Mouse (Mus musculus): ENCODE results near the gene Gnat1. TPM values are rescaled to one million over a fixed set of nuclear protein-coding genes. Genes with fewer than 3 reads are reported as not detected.
A peak's percentile ranks its signal among the peaks of the same experiment; 100 is the strongest.

The Gnat1 gene
- polyA plus RNA-seq, 1 experiment from 2014 or later, result 3.0 TPM

- Histone ChIP-seq H3K4me1 (peaks cover 82% of the 10 kb centered on the region), H3K27ac (peak overlapping the region; percentile 94), H3K9ac (peak overlapping the region; percentile 34; the same call in 1 of the 2 replicates), H3K27me3 (no peaks in the 10 kb centered on the region), H3K9me3 (no peaks in the 10 kb centered on the region), H3K36me3 (peaks cover 14% of the 10 kb centered on the region), H3K4me3 (peak overlapping the region; percentile 7; the same call in 1 of the 2 replicates), H3K4me2 (replicated peaks) (peak overlapping the region; percentile 45)
- 12% methylated on average over 14 of the region's 14 CpGs for WGBS
- no peak for ATAC-seq (ENCODE audit: insufficient number of reproducible peaks, insufficient read depth, low FRiP score, low TSS enrichment)
These were observed 49.5 kb downstream of the Gnat1 start for GRCm38 (mm10) chr9:107629901-107630425.

DNA sequence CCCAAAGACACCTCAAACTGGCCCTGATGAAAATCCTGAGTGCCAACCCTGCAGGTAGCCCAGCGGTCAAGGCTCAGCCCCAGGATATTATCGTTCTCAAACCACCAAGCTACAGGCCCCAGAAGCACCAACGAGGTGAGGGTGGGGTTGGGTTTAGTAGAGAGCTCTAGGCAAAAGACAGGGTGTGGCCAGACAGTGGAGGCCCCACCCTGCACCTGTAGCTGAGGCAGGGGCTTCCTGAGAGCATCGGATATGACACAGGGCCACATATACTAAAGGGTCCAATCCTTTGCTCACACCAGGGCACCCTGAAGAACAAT is 50.1 kb downstream of the Gnat1 start:
- peaks cover 19% of the 10 kb centered on the region for H3K36me3 ChIP-seq
- H3K4me3 ChIP-seq, result no peak overlapping the region
- H3K9ac ChIP-seq, result peak overlapping the region; percentile 34
- ATAC-seq (ENCODE audit: insufficient number of reproducible peaks, insufficient read depth, low FRiP score, low TSS enrichment), result no peak
- peaks cover 80% of the 10 kb centered on the region for H3K4me1 ChIP-seq
- H3K9me3 ChIP-seq, result no peaks in the 10 kb centered on the region
- 43% methylated on average over 4 of the region's 4 CpGs for WGBS
- H3K4me2 ChIP-seq (replicated peaks), result peak overlapping the region; percentile 14; the same call in 1 of the 2 replicates
- H3K27me3 ChIP-seq, result no peaks in the 10 kb centered on the region
- peak overlapping the region; percentile 94 for H3K27ac ChIP-seq

- ATAC-seq (ENCODE audit: insufficient number of reproducible peaks, insufficient read depth, low FRiP score, low TSS enrichment), result no peak
- Histone ChIP-seq H3K27me3 (no peaks in the 10 kb centered on the region), H3K4me3 (no peak overlapping the region), H3K36me3 (peaks cover 24% of the 10 kb centered on the region), H3K4me2 (replicated peaks) (peak overlapping the region; percentile 14; the same call in 1 of the 2 replicates), H3K9me3 (no peaks in the 10 kb centered on the region), H3K4me1 (peaks cover 75% of the 10 kb centered on the region), H3K9ac (peak overlapping the region; percentile 34), H3K27ac (peak overlapping the region; percentile 94)
- WGBS, result 45% methylated on average over 13 of the region's 15 CpGs
These were observed 50.6 kb downstream of the Gnat1 start for GRCm38 (mm10) chr9:107628721-107629410.

GRCm38 (mm10) chr9:107627387-107628255 is 51.9 kb downstream of the Gnat1 start:
- H3K4me3 ChIP-seq, result no peak overlapping the region
- H3K4me2 ChIP-seq (replicated peaks), result peak overlapping the region; percentile 40
- ATAC-seq (ENCODE audit: insufficient number of reproducible peaks, insufficient read depth, low FRiP score, low TSS enrichment), result no peak

DNA sequence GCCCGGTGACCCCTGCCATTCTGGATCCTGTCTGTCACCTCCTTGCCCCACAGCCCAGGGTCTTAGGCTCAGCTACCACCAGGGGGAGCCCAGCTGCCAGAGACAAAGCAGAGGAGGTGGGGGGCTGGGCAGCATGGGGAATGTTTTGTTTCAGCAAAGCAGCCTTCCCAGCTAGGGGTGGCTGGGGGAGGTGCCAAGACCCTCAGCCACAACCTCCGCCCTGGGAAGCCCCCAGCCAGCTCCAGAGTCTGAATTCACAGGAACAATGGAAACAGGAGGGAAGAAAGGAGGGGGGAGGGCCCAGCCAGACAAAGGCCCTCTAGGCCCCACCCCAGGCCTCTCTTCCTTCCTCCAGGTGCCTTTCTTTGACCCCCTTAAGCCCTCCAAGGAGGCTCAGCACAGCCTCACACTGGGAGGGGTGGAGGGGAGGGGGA is 52.7 kb downstream of the Gnat1 start:
- WGBS, result 4% methylated on average over 2 of the region's 2 CpGs
- Histone ChIP-seq H3K9ac (peak overlapping the region; percentile 58), H3K4me1 (peaks cover 59% of the 10 kb centered on the region), H3K4me2 (replicated peaks) (peak overlapping the region; percentile 40), H3K4me3 (0 out of 2 replicates have a peak overlapping the region, but pooled peaks have one; percentile 6), H3K27me3 (no peaks in the 10 kb centered on the region), H3K9me3 (no peaks in the 10 kb centered on the region), H3K36me3 (peaks cover 35% of the 10 kb centered on the region), H3K27ac (peak overlapping the region; percentile 94)
- peak; percentile 64 for ATAC-seq (ENCODE audit: insufficient number of reproducible peaks, insufficient read depth, low FRiP score, low TSS enrichment)

More at GRCm38 (mm10) chr9:107627387-107628255, 51.9 kb downstream of the Gnat1 start:
- Histone ChIP-seq H3K4me1 (peaks cover 67% of the 10 kb centered on the region), H3K9me3 (no peaks in the 10 kb centered on the region), H3K27ac (peak overlapping the region; percentile 94), H3K36me3 (peaks cover 29% of the 10 kb centered on the region), H3K9ac (peak overlapping the region; percentile 58), H3K27me3 (no peaks in the 10 kb centered on the region)
- whole genome bisulfite sequencing, result 42% methylated on average over 20 of the region's 20 CpGs

GRCm38 (mm10) chr9:107626158-107626843 is 53.2 kb downstream of the Gnat1 start:
- H3K27ac ChIP-seq, result peak overlapping the region; percentile 94
- peak overlapping the region; percentile 6 for H3K4me3 ChIP-seq
- H3K36me3 ChIP-seq, result peaks cover 37% of the 10 kb centered on the region
- no peaks in the 10 kb centered on the region for H3K9me3 ChIP-seq
- peaks cover 54% of the 10 kb centered on the region for H3K4me1 ChIP-seq
- H3K9ac ChIP-seq, result peak overlapping the region; percentile 41; the same call in 1 of the 2 replicates
- no peaks in the 10 kb centered on the region for H3K27me3 ChIP-seq
- 40% methylated on average over 15 of the region's 15 CpGs for WGBS
- ATAC-seq (ENCODE audit: insufficient number of reproducible peaks, insufficient read depth, low FRiP score, low TSS enrichment), result peak; percentile 42
- H3K4me2 ChIP-seq (replicated peaks), result peak overlapping the region; percentile 40

DNA sequence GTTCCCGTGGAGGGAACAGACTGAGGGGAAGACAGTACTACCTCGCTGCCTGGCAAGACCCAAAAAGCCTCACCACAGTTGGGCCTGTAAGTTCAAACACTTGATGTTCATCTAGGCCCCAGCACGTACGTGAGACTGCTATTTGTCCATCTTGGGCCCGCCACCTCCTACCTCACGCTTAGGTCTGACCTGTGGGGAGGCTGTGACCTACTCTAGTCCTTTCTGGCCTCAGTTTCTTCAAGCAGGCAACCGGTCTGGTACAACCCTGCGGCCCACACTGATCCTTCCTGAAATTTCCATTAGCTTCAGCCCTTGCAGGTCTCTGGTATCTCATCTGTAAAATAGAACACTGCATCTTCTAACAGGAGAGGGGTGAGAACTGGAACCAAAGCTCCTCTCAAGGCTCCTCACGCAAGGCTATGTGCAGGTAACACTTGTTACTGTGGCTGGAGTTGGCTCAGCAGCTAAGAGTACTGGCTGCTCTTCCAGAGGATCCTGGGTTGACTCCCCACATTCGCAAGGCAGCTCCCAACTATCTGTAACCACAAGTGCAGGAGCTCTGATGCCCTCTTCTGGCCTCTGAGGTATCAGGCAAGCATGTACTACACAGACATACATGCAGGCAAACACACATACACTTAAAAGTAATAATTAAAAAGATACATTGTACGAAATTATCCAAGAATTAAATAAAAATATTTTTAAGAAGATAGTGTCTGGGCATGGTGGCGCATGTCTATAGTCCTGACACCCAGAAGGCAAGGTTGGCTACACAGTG is 54.0 kb downstream of the Gnat1 start:
- 89% methylated on average over 12 of the region's 12 CpGs for WGBS
- H3K4me2 ChIP-seq (replicated peaks), result no peak overlapping the region

GRCm38 (mm10) chr9:107624951-107625350 is 54.6 kb downstream of the Gnat1 start:
- 88% methylated on average over 3 of the region's 3 CpGs for WGBS
- no peak for ATAC-seq (ENCODE audit: insufficient number of reproducible peaks, insufficient read depth, low FRiP score, low TSS enrichment)
- peak overlapping the region; percentile 7; the same call in 1 of the 2 replicates for H3K27ac ChIP-seq
- no peaks in the 10 kb centered on the region for H3K9me3 ChIP-seq
- H3K27me3 ChIP-seq, result no peaks in the 10 kb centered on the region
- no peak overlapping the region for H3K4me3 ChIP-seq
- no peak overlapping the region for H3K4me2 ChIP-seq (replicated peaks)
- no peak overlapping the region; the same call in 1 of the 2 replicates for H3K9ac ChIP-seq
- peaks cover 40% of the 10 kb centered on the region for H3K4me1 ChIP-seq
- peaks cover 48% of the 10 kb centered on the region for H3K36me3 ChIP-seq

More for the DNA sequence above, 54.0 kb downstream of the Gnat1 start:
- H3K9ac ChIP-seq, result no peak overlapping the region; the same call in 1 of the 2 replicates
- ATAC-seq (ENCODE audit: insufficient number of reproducible peaks, insufficient read depth, low FRiP score, low TSS enrichment), result no peak
- H3K4me3 ChIP-seq, result no peak overlapping the region
- peaks cover 42% of the 10 kb centered on the region for H3K36me3 ChIP-seq
- H3K9me3 ChIP-seq, result no peaks in the 10 kb centered on the region
- H3K4me1 ChIP-seq, result peaks cover 46% of the 10 kb centered on the region
- H3K27ac ChIP-seq, result peak overlapping the region; percentile 7; the same call in 1 of the 2 replicates
- H3K27me3 ChIP-seq, result no peaks in the 10 kb centered on the region

DNA sequence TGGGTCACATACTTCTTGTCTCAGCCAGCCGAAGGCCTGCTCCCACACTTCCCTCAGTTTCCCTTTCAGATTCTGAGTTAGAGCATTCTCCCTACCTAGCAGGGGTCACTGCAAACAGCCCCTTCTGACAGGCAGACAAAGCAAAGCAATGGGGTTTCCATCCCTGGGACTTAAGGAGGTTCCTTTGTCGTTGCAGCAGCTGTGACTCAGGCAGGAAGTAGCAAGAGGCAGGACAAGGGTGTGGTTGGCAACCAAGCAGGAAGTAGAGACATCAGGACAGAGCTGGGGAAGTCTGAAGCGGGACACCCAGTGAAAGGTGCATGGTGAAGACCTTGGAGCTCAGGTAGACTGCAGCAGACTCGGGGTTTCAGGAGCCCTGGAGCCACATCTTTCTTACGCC is 55.0 kb downstream of the Gnat1 start:
- Histone ChIP-seq H3K9me3 (no peaks in the 10 kb centered on the region), H3K4me3 (no peak overlapping the region), H3K4me2 (replicated peaks) (no peak overlapping the region), H3K36me3 (peaks cover 52% of the 10 kb centered on the region), H3K27ac (no peak overlapping the region; the same call in 1 of the 2 replicates), H3K27me3 (no peaks in the 10 kb centered on the region), H3K9ac (no peak overlapping the region), H3K4me1 (peaks cover 36% of the 10 kb centered on the region)
- ATAC-seq (ENCODE audit: insufficient number of reproducible peaks, insufficient read depth, low FRiP score, low TSS enrichment), result no peak
- WGBS, result 72% methylated on average over 5 of the region's 5 CpGs

Data from embryonic facial prominence, embryonic 12.5 days (tissue).